ENCODE assay signal across 25 mouse cellular contexts in genomic region chr12:112881301-112881815, GRCm38 (mm10). TPM values are rescaled to one million over a fixed set of nuclear protein-coding genes. Genes with fewer than 3 reads are reported as not detected.
DNase-seq lines count a peak whose midpoint lies in the region; TF ChIP-seq lines count a peak whose summit lies in the region.
"Had no signal": no experiment of that assay in that cellular context is flagged by ENCODE, and none has a peak within 500 bp of the region (broad histone marks: within the 10 kb centered on the region; RNA-seq: fewer than 3 reads in every experiment).

No protein-coding gene starts in this region.

- H3K27ac ChIP-seq in gastrocnemius, adult 2 months = peak overlapping the region; percentile 12; the same call in 1 of the 2 replicates
- H3K27ac ChIP-seq in layer of hippocampus, adult 2 months = no peak overlapping the region
- H3K27ac ChIP-seq: embryonic facial prominence, embryonic 12.5 days; heart, adult 2 months; heart, embryonic 13.5 days; hindbrain, embryonic 14.5 days; kidney, embryonic 15.5 days; limb, embryonic 13.5 days; lung, embryonic 15.5 days; neural tube, embryonic 12.5 days had no signal

- H3K4me3 ChIP-seq in gastrocnemius, adult 2 months = no peak overlapping the region
- H3K4me3 ChIP-seq in layer of hippocampus, adult 2 months = no peak overlapping the region
- H3K4me3 ChIP-seq: embryonic facial prominence, embryonic 12.5 days; heart, adult 2 months; heart, embryonic 13.5 days; kidney, embryonic 15.5 days; limb, embryonic 13.5 days; lung, embryonic 15.5 days; neural tube, embryonic 12.5 days had no signal

- TF ChIP-seq CTCF in gastrocnemius, adult 2 months (IDR thresholded peaks at IDR 0.05) = no peak
- no peak for TF ChIP-seq CTCF in layer of hippocampus, adult 2 months (conservative IDR thresholded peaks at IDR 0.05)

- peak; percentile 74 to 83 for DNase-seq in cerebellum, postnatal 10 days
- no peak for DNase-seq in cerebellum, adult 11 months
- no peak for DNase-seq in gastrocnemius, adult 2 months
- DNase-seq in gastrocnemius, postnatal 25 days = no peak
- peak; percentile 18 for DNase-seq in 3T3-L1 (ENCODE audit: low read depth, low spot score)
- DNase-seq in fibroblast of lung, adult 2 months (ENCODE audit: low read depth) = peak; percentile 65
- DNase-seq in layer of hippocampus, adult 2 months (ENCODE audit: low spot score in 2 of 2) = no peak
- DNase-seq: adrenal gland, adult 8-10 months; B cell, adult 2 months; gastrocnemius, postnatal 36 days; heart, adult 2 months; heart, postnatal 10 days; kidney, adult 18-20 months; lung, postnatal 36 days; right cerebral cortex, adult 18-20 months; right cerebral cortex, postnatal 4 days had no signal

- intact Hi-C loops in gastrocnemius, adult 2 months (cut with DNase I) = no loop called here

RNA-seq across cellular contexts. Expression of gene Gpr132, which starts 13.3 kb away (rescaled TPM):
- under 1 TPM in 1 of 2 experiments, not detected in 1; 0.14 TPM for total RNA-seq in gastrocnemius, adult 2 months (2021)
- total RNA-seq in gastrocnemius, postnatal 25 days (2021) = under 1 TPM in 1 of 2 experiments, not detected in 1; 0.11 TPM
- not detected for total RNA-seq in layer of hippocampus, adult 2 months (2021)
- total RNA-seq: layer of hippocampus, adult 18-20 months; left cerebral cortex, postnatal 36 days had no signal

RNA-seq across cellular contexts. Expression of gene Jag2, which starts 48.2 kb away (rescaled TPM):
- total RNA-seq in gastrocnemius, adult 2 months (2021) = 10 to 100 TPM; 20.3 to 30.2 TPM
- total RNA-seq in gastrocnemius, postnatal 25 days (2021) = 10 to 100 TPM; 20.4 to 21.8 TPM
- total RNA-seq in layer of hippocampus, adult 2 months (2021) = 10 to 100 TPM; 44.1 to 52.1 TPM

RNA-seq across cellular contexts. Expression of gene Cdca4, which starts 52.1 kb away (rescaled TPM):
- 1 to 10 TPM; 3.0 to 3.1 TPM for total RNA-seq in gastrocnemius, adult 2 months (2021)
- 1 to 10 TPM; 3.4 to 3.5 TPM for total RNA-seq in gastrocnemius, postnatal 25 days (2021)
- total RNA-seq in layer of hippocampus, adult 2 months (2021) = 10 to 100 TPM in 1 of 2 experiments, 1 to 10 TPM in 1; 7.1 to 10.8 TPM

Comparison
In these comparisons a context has a peak if more than half of its experiments do, and no peak if none do; other contexts are left out.
1. DNase-seq: peak in cerebellum, postnatal 10 days (2 of 2), 3T3-L1 (single experiment) and fibroblast of lung, adult 2 months (single experiment); none in cerebellum, adult 11 months (single experiment), gastrocnemius, adult 2 months (single experiment), gastrocnemius, postnatal 25 days (single experiment) and layer of hippocampus, adult 2 months (0 of 2).